Mouse (Mus musculus) induced T-regulatory cell, adult 2 months (primary cell): ENCODE data around the gene Timm13.

ENCODE experiments used
- DNase-seq: peaks from one replicate; pipeline ENCODE4 v3.0.0-alpha.2; 2012; ENCODE audit warnings: low read depth

Timm13 gene

DNA sequence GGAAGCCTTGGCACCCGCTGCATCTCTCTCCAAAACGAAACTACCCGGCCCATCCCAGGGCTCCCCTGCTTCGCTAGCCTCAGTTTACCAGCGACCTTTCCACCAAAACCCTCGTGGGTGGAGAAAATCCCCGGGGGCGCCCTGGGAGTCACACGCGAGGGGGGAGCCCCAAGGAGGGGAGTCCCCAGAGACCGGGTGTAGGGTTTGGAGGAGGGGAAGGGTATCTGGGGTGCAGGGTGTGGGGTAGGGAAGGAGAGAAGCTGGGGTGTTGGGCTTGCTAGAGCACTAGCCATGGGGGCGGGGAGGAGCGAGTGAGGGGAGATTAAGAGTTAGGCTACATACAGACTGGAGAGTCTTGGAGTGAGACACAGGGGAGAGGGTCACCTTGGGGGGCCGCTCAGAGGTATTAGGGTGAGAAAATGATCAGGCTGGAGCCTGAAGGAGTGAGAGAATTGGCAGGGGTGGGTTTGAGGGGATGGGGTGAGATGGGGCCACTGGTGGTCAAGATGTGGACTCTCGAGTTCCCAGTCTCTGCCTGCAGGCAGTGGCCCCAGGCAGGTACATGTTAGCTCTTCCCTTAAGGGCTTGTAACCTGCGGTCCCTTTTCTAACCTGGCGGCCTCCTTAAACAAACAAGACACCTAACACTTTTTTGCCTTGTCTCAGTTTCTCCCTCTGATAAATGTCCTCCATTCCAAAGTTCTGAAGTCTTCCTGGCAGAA, 32.1 kb upstream of the Timm13 start:
- DNase-seq, result peak; percentile 86

DNA sequence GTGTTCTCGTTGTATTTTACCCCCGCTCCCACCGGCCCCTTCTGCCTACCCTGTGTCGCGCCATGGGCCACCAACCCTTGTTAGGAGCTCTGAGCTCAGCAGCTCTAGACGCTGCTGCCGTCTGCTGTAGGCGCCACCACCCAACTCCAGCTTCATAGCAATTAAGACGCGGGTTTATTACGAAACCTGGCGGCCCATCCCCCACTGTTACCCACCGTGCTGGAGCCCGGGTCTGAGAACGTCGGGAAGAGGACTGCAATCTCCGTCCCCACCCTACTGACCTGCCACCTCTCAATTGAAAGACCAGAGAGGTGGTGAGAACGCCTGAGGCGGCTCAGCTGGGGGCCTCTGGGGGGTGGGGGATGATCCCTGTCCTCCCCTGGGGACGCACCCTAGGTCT, 31.4 kb upstream of the Timm13 start:
- DNase-seq, result peak; percentile 76

DNA sequence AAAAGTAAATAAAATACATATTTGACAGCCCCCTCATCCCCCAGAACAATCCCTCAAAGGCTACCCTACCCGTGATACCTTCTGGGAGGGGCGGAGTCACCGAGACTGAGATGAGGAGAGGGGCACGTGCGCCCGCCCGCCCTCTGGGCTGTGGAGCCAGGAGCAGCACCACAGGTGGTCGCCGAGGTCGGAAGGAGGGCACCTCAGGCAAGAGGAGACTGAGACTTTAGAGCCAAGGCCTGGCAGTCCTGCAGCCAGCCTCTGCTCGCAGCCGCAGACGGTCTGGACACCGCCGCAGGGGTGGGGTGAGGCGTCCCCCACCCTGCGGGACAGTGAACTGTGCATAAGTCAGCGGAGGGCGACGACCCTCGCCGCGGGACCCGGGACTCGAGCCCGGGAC, 30.9 kb upstream of the Timm13 start:
- no peak for DNase-seq

DNA sequence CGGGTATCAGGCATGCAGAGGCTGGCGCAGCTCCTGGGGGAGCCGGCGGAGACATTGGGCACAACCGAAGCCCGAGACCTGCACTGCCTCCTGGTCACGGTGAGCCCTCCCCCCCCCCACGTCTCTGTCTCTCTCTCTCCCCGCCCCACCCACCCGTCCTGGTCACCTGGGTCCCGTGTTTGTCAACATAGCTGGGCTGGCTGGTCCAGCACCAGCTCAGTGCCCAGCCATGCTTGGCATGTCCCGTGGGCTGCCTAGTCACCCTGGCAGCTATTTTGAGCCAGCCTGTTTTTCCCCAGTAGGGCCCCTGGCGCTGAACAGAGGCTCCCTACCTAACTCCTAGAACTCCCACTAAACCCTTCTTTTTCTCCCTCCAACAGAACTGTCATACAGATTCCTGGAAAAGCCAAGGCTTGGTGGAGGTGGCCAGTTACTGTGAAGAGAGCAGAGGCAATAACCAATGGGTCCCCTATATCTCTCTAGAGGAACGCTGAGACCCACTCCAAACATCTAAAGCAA, 30.4 kb upstream of the Timm13 start:
- peak; percentile 61 for DNase-seq

DNA sequence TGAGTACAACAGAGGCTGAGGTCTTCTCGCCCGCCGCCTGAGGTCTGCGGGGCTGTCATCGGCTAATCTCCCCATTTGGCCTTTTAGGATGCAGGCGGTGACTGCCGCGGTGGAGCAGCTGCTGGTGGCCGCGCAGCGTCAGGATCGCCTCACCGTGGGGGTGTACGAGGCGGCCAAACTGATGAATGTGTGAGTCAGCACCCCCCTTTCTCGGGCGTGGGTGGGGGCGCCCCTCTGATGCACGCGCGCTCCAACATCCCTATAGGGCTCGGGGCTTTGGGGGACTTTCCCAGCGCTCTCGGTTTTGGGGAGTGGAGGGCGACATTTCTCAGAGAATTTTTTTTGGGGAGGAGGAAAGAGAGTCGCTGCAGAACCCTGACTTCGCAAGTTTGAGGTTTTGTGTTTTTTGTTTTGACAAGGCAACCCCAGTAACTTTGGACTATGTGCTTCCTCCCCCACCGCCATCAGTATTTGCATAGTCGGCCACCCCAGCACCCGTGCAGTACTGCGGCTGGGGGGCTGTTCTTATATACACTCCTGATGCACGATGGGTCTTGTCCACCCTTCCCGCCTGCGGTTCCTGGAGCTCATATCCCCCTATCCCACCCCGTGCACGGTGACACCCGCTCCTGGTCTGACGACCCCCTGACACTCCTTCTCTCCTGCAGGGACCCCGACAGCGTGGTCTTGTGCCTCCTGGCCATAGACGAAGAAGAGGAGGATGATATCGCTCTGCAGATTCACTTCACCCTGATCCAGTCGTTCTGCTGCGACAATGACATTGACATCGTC, 29.8 kb upstream of the Timm13 start:
- peak; percentile 93 for DNase-seq

DNA sequence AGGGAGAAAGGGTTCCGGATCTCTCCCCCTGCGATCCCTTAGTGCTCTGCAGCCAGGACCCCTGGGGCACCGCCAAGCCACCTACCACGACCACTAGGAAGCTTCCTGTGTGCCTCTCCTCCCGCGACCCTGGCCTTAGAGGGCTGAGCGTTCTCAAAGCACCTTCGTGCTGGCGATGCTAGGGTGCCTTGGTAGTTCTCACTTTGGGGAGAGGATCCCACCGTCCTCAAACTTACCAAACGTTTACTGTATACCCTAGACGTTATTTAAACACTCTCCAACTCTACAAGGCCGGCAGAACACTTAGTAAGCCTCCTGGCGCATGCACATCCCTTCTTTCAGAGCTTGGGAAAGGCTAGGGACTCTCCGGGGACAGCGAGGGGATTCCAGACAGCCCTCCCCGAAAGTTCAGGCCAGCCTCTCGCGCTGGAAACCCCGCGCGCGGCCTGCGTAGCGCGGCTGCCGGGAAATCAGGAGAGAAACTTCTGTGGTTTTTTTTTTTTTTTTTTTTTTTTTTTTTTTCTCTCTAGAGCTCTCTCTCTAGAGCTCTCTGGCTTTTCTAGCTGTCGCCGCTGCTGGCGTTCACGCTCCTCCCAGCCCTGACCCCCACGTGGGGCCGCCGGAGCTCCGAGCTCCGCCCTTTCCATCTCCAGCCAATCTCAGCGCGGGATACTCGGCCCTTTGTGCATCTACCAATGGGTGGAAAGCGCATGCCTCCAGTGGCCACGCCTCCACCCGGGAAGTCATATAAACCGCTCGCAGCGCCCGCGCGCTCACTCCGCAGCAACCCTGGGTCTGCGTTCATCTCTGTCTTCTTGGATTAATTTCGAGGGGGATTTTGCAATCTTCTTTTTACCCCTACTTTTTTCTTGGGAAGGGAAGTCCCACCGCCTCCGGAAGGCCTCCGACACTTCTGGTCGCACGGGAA, 28.8 kb upstream of the Timm13 start, which contains the start of gene Gadd45b:
Gadd45b (plus strand) TSS at position 775 of the 928 bp plus-strand sequence.
- peak; percentile 99 for DNase-seq

DNA sequence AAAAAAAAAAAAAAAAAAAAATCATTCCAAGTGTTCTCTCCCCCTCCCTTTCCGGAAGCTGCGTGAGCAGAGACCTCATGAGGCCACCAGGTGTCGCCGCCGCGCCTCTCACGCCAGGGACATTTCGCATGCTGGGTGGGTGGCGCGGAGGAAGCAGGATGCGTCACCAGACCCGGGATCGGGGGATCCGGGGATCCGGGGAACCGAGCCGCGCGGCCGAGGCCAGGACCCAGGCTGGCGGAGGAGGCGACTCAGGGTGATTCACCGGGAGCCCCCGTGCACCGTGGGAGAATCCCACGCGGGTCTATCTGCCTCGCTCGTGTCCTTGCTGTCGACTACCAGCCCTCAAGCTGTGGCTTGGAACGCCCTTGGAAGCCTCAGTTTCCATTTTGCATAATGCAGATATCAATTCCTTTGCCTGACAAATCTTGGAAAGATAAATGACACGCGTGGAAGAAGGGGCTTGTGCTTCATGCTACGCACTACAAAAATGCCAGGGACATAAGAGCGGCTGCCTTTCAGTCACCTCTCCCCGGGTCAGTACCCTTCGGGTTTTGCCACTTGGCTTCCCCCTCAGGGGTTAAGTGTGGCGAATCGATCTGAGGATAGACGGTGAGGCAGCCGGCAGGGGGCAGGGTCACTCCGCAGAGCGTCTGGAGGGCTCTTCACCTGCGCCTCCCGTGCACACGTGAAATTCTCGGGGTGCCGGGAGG, 28.0 kb upstream of the Timm13 start:
- DNase-seq, result peak; percentile 94

DNA sequence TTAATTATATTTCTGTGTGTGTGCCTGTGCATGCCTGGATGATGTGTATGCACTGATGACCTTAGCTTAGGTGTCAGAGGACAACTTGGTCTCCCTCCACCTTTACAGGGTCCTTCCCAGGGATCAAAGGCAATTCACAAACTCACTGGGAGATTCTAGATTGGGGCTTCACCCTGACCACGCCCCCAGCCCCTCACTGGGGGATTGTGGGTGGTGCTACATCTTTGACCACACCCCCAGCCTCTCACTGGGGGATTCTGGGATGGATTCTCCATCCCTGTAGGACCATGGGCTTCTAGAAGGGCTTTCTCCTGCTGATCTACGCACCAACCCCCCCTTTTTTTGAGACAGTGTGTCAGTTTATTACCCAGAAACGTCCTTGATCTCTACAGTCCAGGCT, 24.7 kb upstream of the Timm13 start:
- DNase-seq, result no peak

DNA sequence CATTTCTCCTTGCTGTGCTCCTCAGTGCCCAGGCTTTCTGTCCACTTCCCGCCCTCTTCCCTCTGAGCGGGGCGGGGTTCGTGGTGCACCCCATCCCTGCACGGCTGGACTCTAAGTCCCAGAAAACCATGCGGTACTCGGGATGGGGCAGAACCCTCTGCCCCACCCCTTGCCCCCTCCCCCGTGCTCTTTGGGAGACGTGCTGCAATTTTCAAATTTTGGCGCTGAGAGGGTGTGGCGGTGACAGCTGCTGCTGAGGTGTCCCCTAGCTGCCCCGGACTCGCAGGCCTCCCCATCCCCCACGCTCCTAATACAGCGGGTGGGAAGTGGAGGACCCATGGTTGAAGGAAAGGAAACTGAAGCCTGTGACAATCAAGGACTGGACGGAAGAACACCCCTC, 21.2 kb upstream of the Timm13 start:
- DNase-seq, result no peak

DNA sequence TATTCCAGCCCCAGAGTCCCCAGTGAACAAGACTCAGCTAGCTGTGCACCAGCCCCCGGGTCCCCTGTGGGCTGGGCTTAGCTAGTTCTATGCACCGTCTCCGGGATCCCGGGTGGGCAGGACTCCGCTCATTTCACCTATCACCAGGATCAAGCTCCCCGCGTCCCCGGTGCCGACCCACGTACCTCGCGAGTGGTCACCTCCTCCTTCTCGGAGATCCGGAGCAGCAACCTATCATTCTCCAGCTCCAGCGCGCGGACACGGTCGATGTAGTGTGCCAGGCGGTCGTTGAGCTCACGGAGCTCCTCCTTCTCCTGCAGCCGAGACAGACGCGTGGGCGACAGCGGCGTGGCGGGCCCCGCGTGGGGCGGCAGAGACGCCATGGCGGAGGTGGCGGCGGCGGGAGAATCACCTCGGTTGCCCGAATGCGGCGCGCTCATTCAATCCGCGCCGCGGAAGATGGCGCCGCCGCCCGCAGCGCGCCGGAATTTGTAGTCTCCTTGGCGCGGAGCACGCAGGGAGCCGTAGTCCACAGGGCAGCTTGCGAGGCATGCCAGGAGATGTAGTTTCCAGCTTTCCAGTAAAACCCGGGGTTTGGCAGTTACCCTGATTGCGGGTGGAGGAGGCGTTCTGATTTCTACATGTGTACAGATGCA, 17.1 kb upstream of the Timm13 start, which contains the start of gene Lmnb2:
Lmnb2 (minus strand) TSS at position 467 of the 656 bp plus-strand sequence.
- DNase-seq, result peak; percentile 76

DNA sequence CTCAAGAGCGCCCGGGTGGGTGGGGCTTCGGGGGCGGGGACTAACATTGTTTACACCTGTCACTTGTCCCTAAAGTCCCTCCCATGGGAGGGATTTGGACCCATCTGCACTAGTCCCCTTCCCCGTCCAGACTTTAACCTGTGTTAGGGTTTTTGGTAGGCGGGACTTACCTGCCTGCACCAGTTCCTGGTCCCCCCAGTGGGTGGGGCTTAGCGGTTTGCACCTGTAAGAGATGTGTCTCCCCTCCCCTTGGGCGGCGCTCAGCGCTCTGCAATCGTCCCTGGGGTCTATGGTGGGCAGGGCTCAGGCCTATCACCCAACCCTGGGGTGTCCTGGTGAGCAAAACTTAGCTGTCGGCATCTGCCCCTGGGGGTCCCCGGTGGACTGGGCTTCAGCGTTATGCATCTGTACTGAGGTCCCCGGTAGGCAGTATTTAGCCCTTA, 16.6 kb upstream of the Timm13 start:
- peak; percentile 68 for DNase-seq

DNA sequence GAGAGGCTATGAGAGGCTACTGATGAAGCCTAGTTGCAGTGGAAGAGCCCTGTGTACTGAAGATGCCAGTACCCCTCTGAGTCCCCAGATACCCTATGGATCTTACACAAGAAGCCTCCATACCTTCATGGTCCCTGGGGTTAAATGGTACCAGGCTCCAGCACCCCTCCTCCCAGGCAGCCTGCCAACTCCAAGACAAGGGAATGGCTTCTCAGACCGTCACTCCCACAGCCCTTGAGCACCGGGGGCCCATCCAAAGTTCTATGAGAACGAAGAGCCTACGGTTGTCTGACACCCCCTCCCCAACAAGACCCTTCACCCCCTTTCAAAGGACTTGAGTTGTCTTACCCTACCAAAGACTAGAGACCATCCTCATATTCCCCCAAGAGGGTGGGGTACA, 15.0 kb upstream of the Timm13 start:
- no peak for DNase-seq

DNA sequence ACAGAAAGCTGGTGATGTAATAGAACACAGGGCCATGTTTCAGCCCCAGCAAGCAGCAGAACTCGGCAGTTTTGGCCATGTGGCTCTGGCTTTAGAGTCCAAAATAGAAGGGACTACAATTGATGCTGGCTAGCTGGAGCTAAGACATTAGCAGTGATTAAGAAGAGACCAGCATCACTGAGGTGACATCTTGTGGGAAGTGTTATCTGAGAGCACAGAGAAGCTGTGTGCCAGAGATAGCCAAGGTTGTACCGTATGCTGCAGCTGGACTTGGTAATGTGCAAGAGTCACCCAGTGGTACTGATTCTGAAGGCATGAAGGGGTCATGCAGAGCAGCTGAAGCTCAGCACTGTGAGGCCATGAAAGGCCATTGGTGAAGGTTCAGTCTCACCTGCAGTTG, 14.5 kb upstream of the Timm13 start:
- DNase-seq, result no peak

DNA sequence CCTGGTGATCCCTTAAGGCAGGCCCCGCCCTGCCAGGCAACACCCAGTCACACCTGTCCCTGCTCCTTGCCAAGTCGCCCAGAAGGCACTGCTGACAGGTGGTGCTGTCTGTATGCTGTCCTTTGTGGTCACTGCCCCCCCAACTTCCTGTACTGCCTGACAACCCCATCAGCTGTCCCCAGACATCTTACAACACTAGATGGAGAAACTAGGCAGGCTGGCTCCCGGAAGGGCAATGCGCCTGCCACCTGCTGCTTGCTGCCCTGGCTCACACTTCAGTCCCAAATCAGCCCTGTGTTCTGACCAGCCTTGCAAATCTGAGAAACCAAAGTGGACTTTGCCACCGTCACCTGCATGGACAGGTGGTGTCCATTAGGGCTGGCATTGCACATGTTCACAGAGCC, 13.5 kb upstream of the Timm13 start:
- DNase-seq, result no peak

DNA sequence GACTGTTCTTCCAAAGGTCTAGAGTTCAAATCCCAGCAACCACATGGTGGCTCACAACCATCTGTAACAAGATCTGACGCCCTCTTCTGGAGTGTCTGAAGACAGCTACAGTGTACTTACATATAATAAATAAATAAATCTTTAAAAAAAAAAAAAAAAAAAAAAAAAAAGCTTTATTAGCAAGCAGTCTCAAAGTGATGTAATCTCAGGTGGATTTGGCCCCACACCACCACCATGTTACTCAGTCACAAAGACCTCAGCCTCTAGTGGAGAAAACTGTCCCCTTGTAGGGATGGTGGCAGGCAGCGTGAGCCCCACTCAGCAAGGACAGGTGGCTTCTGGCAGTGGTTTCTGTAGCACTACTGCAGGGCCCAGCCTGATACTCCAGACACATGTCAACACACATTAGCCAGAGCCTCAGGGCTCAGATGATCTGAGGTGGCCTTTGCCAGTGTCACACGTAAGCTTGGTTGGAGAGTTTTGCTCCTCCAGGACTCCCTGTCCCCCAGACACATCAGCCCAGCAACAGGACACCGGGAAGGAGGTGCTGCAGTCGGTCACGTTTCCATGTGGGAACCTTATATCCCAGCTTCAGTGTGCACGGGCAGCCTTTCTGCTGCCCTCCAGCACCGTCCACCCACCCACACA, 12.7 kb upstream of the Timm13 start:
- no peak for DNase-seq

DNA sequence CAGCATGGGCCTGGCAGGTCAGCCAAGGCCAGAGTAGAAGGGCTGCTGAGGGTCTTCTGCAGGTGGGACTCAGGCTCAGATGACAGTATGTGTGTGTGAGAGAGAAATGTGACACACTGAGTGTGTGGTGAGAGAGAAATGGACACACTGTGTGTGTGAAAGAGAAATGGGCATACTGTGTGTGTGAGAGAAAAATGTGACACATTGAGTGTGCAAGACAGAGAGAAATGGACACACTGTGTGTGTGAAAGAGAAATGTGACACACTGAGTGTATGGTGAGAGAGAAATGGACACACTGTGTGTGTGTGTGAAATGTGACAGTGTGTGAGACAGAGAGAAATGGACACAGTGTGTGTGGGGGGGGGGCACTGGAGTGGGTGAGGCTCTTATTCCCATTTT, 11.1 kb upstream of the Timm13 start:
- DNase-seq, result no peak

DNA sequence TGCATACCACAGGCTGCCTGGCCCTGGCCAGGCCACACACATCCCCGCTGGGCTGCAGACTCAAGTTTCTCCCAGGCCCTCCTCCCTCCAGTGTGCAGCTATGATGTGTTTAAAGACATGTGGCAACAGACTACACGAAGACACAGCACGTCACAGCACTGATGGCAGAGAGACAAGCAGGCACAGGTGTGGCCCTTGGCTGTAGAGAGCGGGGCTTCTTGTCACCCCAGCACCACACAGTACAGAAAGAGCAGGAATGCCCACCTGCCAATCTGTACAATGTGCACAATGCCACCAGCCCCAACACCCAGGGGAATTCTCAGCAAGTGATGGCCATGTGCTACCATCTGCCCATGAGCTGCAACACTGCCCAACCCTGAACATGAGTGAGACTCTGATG, 10.6 kb upstream of the Timm13 start:
- DNase-seq, result no peak

DNA sequence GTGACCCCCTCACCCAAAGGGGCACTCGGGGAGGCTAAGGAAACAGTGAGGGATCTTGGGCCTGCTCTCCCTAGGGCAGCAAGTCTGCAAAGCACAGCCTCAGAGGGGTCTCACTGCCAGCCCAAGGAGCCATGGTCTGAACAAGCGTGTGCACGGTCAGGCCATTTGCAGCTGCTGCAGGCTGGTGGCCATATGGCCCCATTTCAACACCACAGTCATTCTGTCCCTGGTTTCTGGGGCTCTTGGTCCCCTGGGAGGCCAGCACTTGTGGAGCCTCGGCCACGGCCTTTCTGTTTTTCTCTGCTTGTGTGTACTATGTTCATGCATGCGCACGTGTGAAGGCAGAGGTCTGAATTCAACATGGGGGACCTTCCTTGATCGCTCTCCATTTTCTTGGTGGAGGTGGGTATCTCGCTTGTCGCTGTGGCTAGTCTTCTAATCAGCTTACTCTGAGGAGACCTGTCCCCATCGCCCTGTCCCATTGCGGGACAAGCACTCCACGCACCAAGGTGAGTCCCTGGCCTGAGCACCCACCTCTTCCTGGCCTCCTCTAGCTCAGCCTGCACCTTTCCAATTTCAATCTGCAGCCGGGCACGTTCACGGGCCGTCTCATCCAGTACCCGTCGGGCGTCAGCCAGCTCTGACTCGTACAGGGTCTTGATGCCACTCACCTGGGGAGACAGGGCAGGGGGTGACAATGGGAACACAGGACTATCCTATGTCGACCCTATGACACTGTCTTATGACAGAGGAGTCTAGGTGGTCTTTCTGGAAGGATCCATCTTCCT, 8.8 kb upstream of the Timm13 start:
- DNase-seq, result no peak

DNA sequence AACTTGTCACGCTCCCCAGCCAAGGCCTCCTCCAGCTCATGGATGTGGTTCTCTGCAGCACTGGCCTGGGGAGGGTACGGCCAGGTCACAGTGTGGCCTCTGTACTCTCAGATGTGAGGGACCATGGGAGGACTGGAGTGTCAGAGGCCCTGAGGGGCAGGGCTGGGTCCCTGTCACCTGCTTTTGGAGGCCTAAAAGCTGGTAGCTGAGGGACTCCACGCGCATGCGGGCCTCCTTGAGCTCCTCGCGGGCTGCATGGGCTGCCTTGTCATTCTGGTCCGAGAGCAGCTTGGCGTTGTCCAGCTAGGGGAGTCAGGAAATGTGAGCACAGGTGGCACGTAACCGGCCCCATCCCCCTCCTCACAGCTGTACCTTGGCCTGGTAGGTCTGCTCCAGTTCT, 3.9 kb upstream of the Timm13 start:
- no peak for DNase-seq
